Mouse (Mus musculus) liver, embryonic 15.5 days (tissue): Measurements from ENCODE around the gene Adamts10. TPM values are rescaled to one million over a fixed set of nuclear protein-coding genes. Genes with fewer than 3 reads are reported as not detected.

Source experiments
- ATAC-seq: fragments of 200-750 bp; cut with Nextera tagmentation; 2 replicates; pipeline ENCODE4 v1.8.0; 2017; ENCODE audit warnings: moderate number of reproducible peaks, mild to moderate bottlenecking, moderate library complexity; ENCODE audit not compliant: insufficient read depth
- H3K27ac ChIP-seq: fragments of 300-500 bp; sonication (generic); replicated peaks from 2 replicates; pipeline ENCODE4 v1.5.1; 2015; ENCODE audit warnings: mild to moderate bottlenecking, inconsistent platforms
- H3K27me3 ChIP-seq: fragments of 300-500 bp; sonication (generic); 2 replicates; pipeline ENCODE4 v1.6.1; 2015; ENCODE audit warnings: mild to moderate bottlenecking, inconsistent platforms
- H3K36me3 ChIP-seq: fragments of 300-500 bp; sonication (generic); replicated peaks from 2 replicates; pipeline ENCODE4 v1.6.1; 2015; ENCODE audit warnings: moderate library complexity, mild to moderate bottlenecking, inconsistent platforms
- H3K4me1 ChIP-seq: fragments of 300-500 bp; sonication (generic); replicated peaks from 2 replicates; pipeline ENCODE4 v1.6.1; 2015; ENCODE audit warnings: inconsistent platforms
- H3K4me2 ChIP-seq: fragments of 300-500 bp; sonication (generic); 2 replicates; pipeline ENCODE4 v1.6.1; 2015; ENCODE audit warnings: moderate library complexity, mild to moderate bottlenecking, inconsistent platforms
- H3K4me3 ChIP-seq: fragments of 300-500 bp; sonication (generic); replicated peaks from 2 replicates; pipeline ENCODE4 v1.5.1; 2015; ENCODE audit warnings: mild to moderate bottlenecking, inconsistent platforms
- H3K9ac ChIP-seq: fragments of 300-500 bp; sonication (generic); 2 replicates; pipeline ENCODE4 v1.6.1; 2015; ENCODE audit warnings: moderate library complexity, mild to moderate bottlenecking, inconsistent platforms
- H3K9me3 ChIP-seq: fragments of 300-500 bp; sonication (generic); replicated peaks from 2 replicates; pipeline ENCODE4 v1.6.1; 2016; ENCODE audit warnings: inconsistent platforms
- WGBS: fragments of 180-500 bp; shearing (Covaris S2); methylation state at CpG from one replicate; pipeline ENCODE4 v1.1.7; 2015; ENCODE audit warnings: mixed read lengths; ENCODE audit not compliant: insufficient replicate concordance; 5-methylcytosine and 5-hydroxymethylcytosine counted together
- polyA plus RNA-seq: library from polyadenylated mRNA; unstranded; fragments of >200 nt; fragmentation: Nextera tagmentation; extraction: Ambion mirVana; gene quantifications from 2 replicates; pipeline ENCODE4 v1.2.1, GENCODE M21; 2015

The Adamts10 gene
- polyA plus RNA-seq, 1 experiment from 2014 or later: 5.4 TPM

GRCm38 (mm10) chr17:33600831-33601230 is 76.8 kb downstream of the Adamts10 start:
- no peak for ATAC-seq
- Histone ChIP-seq H3K4me1 (no peaks in the 10 kb centered on the region), H3K27ac (no peak overlapping the region), H3K9me3 (0 out of 2 replicates have a peak, but pooled peaks cover 3% of the 10 kb centered on the region), H3K9ac (no peak overlapping the region), H3K27me3 (no peaks in the 10 kb centered on the region), H3K36me3 (0 out of 2 replicates have a peak, but pooled peaks cover 8% of the 10 kb centered on the region), H3K4me3 (no peak overlapping the region), H3K4me2 (no peak overlapping the region)
- 57% methylated on average over 3 of the region's 3 CpGs for WGBS

GRCm38 (mm10) chr17:33601947-33602346 is 77.9 kb downstream of the Adamts10 start:
- Histone ChIP-seq H3K4me2 (no peak overlapping the region), H3K27me3 (no peaks in the 10 kb centered on the region), H3K4me1 (no peaks in the 10 kb centered on the region), H3K36me3 (0 out of 2 replicates have a peak, but pooled peaks cover 3% of the 10 kb centered on the region), H3K9ac (no peak overlapping the region), H3K9me3 (0 out of 2 replicates have a peak, but pooled peaks cover 3% of the 10 kb centered on the region), H3K27ac (no peak overlapping the region), H3K4me3 (no peak overlapping the region)
- no peak for ATAC-seq
- 72% methylated on average over 12 of the region's 12 CpGs for WGBS

Other genes starting within 250 kb of the Adamts10 start
- 2.2 and 2.3 TPM in 2 replicates for gene Zfp955b, start 234.7 kb upstream of the Adamts10 start, polyA plus RNA-seq
- gene Zfp81, start 165.3 kb upstream of the Adamts10 start, polyA plus RNA-seq: 2.6 TPM in 2 replicates
- 5.9 and 6.4 TPM in 2 replicates for gene Zfp101, start 129.6 kb upstream of the Adamts10 start, polyA plus RNA-seq
- not detected in 2 replicates for gene Actl9, start 91.3 kb upstream of the Adamts10 start, polyA plus RNA-seq
- 11.9 and 12.3 TPM in 2 replicates for gene Myo1f, start 31.5 kb downstream of the Adamts10 start, polyA plus RNA-seq
- gene Zfp414, start 104.9 kb downstream of the Adamts10 start, polyA plus RNA-seq: 16.9 and 18.2 TPM in 2 replicates
- gene Pram1, start 113.9 kb downstream of the Adamts10 start, polyA plus RNA-seq: 4.2 and 4.8 TPM in 2 replicates
- 117 and 122 TPM in 2 replicates for gene Hnrnpm, start 162.7 kb downstream of the Adamts10 start, polyA plus RNA-seq
- gene March2, start 194.5 kb downstream of the Adamts10 start, polyA plus RNA-seq: 274 and 311 TPM in 2 replicates
- 111 and 116 TPM in 2 replicates for gene Rab11b, start 236.3 kb downstream of the Adamts10 start, polyA plus RNA-seq